Mouse (Mus musculus): ENCODE results near the gene Tmc2.

The Tmc2 gene

DNA sequence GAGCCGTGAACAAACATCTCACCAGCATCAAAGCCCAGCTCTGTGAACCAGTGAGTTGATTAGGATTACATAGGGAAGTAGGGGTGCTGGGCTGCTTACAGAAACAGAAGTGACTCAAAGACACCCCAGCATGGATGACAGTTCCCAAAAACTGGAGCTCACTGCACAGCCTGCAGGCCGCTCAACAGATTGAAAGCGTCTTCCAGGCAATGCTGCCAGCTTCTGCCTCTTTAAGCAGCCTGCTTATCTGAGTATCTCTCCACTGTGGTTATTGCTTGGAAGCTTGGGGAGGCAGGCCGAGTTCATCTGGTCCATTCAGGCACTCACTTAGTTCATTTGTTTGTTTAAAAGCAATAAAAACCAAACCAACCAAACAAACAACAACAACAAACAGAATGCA is 61.8 kb downstream of the Tmc2 start:
- no peak for DNase-seq

DNA sequence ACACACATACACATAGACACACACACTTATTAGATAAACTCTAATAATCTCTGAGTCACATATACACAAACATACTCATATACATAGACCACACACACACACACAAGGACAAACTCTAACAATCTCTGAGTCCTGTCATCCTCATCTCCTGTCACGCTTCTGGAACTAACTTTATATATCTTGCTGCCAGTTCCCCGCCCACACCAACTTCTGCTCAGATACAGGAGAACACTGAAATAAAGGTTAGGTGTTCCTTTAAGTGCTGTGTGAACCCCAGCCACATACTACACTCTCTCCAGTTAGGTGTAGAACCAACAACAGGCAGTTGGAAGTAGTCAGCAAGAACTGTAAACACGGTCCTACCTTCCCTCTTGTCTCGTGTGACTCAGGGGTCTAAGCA is 65.8 kb downstream of the Tmc2 start:
- DNase-seq = no peak

DNA sequence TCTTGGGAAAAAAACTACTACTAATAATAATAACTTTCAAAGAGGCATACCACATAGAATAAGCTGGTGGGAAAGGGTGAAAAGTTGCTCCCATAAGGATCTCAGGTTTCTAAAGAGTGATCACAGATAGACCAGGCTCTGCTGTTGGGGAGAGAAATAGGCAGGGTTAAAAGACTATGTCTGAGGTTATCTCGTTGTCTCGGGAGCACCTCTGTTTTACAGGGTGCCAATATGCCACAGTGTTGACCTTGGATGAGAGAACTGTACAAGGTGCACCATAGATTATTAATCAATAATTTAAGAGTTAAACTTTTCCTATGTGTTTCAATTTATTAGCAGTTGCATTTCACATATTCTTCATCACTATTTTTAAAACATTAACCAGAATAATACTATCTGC is 66.9 kb downstream of the Tmc2 start:
- no peak for DNase-seq

DNA sequence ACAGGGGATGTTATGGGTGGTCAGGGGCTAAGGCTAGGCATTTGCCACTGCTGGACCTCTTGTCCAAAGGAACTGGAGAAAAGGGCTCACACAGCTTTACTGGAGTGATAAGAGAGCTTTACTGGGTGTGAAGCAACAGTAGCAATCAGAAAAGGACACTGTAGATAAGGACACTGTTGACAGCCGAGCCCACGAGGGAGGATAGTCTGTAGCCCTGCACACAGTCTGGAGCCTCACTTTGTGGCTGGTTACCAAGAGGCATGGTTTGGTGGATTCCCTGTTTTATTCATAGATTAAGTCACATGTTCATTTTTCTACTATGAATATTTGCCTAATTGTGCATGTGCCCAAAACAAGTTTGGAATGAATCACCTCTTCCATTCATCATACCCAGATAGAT is 67.4 kb downstream of the Tmc2 start:
- DNase-seq = no peak

DNA sequence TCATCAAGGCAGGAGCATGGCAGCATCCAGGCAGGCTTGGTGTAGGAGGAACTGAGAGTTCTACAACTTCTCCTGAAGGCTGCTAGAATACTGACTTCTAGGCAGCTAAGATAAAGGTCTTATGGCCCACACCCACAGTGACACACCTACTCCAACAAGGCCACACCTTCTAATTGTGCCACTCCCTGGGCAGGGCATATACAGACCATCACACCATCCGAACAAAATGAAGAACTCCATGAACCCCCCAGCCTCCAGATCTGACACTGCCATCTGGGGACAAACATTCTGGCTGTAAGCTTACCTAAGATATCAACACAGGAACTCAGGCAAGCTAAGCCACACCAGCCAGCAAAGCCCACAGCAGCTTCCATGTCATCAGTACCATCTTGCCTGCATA is 70.5 kb downstream of the Tmc2 start:
- no peak for DNase-seq

DNA sequence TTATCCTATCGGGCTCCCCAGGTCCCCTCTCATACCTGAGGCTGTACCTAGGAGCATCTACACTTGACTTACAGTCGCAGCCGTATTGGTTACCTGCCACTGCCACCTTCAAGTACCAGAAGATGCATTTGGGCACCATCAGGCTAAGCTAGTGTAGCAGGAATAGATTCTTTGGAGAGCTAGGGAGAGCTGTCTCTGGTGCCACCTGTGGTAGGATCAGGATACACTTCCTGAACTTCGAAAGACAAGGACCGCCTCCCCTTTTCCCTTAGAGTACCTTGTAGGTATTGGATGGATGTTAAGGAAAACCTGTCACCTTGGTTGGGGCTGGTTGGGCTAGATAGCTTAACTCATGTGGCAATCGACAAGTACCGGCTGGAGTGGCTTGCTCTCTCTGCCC is 73.1 kb downstream of the Tmc2 start:
- no peak for DNase-seq

DNA sequence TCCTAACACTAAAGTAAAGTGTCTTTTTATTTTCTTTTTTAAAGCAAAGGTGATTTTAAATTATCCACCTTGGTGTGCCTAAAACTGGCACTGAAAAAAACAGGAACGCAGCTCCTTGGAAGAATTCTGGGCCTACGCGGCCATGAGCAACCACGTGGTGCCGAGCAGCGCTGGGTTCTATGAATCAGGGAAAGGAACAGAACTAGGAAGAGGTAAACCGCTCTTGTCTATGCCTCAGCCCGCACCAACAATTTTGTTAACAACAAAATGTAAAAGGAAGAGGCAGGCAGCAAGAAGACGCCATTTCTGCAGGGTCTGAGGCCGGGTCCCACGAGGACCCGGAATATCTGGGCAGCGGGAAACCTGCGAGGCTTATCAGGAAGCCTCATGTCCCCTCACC is 78.7 kb downstream of the Tmc2 start:
- DNase-seq = no peak

DNA sequence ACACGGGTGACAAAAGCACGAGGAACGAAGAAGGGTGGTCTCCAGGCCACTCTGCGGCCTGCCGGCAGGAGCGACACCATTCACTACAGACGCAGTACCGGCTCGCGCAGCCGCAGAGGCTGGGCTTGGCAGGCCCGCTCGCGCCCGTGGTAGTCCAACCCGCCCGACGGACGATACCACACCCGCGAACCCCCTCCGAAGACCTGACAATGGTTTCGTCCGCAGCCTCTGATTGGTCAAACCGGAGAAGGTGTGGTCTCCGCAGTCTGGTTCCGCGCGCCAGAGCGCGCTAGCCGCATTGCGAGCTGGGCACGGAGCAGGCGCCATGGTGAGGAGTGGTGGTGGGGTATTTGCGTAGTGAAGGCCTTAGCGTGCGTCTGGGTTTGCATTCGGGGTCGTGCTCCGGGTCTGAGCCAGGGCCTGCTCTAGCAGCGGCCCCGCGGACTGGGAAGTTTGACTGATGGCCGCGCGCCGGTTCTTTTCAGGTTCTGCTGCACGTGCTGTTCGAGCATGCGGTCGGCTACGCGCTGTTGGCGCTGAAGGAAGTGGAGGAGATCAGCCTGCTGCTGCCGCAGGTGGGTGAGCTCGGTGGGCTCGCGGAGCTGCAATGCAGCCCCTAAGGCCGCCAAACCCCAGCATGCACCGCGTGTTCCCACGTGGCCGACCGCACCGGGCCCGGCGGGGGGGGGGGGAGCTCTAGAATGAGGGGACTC is 79.3 kb downstream of the Tmc2 start, which contains the start of gene Nop56:
Gene Nop56, plus strand, starts transcription at position 282 of the 713 bp plus-strand sequence.
- DNase-seq = peak; percentile 99

DNA sequence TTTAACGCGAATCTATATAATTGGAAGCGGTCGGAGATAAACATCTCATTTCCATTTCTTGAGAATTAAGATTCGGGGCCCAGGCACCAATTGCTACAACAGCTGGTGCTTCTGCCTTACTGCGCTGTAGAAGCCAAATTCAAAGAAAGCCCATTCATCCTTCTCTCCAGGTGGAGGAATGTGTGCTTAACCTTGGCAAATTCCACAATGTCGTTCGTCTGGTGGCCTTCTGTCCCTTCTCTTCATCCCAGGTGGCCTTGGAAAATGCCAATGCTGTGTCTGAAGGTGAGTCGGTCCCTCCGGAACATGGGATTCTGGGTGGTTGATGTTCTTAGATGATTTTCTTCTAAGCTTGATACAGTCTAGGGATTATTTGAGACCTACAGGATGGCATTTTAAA is 79.9 kb downstream of the Tmc2 start:
- DNase-seq = no peak

DNA sequence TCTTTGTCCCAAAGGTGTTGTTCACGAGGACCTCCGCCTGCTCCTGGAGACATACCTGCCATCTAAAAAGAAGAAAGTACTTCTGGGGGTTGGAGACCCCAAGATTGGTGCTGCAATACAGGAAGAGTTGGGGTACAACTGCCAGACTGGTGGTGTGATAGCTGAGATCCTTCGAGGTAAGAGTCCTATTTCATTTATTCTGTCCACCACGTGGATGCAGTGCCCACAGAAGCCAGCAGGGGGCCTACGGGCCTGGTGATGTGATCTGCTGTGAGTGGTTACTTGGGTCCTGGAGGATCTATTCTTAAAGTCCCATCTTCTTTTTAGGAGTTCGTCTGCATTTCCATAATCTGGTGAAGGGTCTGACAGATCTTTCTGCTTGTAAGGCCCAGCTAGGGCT is 80.7 kb downstream of the Tmc2 start:
- peak; percentile 49 for DNase-seq

DNA sequence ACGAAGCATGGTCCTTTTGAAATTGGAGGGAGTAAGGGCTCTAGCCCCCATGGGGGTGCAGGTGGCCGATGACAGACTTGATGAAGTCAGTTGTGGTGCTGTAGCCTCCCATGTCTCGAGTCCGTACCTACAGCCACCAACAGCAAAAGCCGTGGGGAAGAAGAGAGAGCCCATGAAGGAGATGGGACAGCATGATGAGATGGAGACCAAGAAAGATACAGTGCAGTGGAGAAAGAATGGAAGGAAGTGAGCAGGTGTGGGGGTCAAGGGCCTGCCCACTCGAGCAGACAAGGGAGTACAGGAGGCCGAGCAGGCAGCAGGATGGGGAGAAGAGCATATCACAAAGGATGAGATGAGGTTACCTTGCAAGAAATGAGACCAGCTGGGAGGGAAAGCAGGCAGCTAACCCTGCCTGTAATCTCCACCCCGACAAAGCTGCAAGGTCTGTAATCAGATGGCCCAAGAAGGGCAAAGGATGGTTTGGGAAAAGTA is 84.7 kb downstream of the Tmc2 start:
- DNase-seq = no peak

DNA sequence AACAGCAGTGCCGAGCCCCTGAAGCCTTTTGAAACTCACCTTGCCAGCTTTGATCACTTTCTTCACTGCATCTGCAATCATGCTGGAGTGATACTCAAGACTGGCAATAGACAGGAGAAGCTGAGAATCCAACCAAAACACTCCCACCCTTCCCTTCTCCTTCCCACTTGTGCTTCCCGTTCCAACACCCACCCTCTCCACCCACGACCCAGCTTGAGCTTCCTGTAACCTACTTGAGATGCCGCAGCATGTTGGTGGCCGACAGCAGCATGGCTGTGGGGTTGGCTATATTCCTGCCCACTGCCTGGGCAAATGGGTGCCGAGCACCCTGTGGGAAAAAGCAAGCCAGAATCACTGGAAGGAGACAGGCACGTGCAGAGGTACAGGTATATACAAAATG is 85.2 kb downstream of the Tmc2 start:
- DNase-seq = no peak

DNA sequence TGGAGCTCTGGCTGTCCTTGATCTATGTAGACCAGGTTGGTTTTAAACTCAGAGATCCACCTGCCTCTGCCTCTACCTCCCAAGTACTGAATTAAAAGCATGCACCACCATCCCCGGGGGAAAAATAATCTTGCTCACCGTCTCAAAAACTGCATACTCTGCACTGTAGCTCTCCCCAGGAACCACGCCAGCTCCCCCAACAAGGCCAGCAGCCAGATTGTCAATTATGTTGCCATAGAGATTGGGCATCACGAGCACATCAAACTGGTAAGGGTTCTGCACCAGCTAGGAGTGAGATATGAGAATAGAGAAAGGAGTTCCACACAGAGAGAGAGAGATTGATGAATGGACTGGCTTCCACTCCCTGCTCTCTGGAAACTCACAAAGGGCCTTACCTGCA is 85.8 kb downstream of the Tmc2 start:
- no peak for DNase-seq

DNA sequence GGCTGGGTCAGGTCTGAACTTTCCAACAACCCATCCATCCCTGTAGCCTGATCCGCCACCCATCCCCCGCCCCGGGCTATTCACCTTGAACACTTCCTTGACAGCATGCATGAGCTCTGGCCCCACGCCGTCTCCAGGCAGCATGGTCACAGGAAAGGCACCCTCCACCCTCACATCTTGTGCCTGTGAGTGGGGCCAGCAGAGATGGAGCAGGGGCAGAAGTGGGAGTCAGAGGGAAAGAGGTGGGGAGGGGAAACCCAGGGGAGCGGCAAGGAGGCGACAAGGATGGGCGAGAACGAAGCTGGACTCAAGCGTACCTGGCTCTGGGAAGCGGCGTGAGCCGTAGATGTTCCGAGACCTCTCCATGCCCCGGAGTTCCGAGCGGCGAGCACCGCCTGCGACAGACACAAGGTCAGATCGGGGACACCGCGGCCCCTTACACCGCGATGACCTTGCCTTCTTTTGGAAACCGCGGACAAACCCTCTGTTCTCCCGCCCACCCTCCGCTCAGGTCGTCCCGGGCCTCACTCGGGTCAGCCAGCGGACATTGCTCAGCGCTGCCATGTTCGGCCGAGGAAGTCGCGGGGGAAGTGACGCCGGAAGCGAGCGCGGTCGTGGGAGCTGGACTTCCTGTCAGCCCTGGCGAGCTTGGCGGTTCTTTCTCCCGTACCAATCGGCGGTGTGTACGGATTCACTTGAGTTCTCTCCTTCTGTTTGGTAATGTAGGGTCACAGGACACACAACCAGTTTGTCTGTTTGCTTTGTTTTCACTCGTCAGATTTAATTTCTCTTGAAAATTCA is 89.1 kb downstream of the Tmc2 start, which contains the start of gene Idh3b:
Gene Idh3b, minus strand, starts transcription at position 694 of the 801 bp plus-strand sequence.
- peak; percentile 93 for DNase-seq

DNA sequence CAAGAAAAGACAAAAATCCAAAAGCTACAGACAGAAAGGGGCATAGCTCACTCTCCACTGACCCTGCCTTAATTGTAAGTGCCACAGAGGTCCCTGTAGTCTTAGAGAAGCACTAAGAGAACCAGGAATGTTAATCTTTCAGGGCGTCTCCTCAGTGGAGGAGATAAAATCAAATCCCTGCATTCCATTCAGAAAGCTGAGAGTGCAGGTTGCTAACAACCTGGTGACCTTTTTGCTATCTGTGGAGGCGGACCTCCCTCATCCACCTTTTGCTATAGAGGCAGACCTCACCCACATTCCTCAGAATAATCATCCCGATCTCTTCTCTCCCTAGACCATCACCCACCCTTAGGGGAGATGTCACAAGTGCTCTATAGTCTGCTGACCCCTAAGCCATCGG is 94.1 kb downstream of the Tmc2 start:
- no peak for DNase-seq

DNA sequence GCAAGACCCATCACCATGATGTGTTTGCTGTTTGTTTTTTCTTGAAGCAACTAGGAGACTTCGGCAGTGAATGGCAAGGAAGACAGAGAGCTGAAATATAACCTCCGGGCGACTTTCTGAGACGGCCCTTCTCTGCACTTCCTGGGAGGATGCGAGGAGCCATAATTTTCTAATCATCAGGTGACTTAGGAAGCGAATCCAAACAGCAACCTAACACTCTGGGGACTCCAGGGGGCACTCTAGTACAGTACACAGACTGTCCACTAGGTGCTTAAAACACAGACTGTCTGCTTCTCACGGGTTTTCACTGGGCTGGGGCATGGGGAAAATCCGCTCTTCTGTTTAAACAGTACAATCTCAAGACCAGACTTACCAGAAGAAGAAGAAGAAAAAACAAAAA is 96.4 kb downstream of the Tmc2 start:
- peak; percentile 80 for DNase-seq

DNA sequence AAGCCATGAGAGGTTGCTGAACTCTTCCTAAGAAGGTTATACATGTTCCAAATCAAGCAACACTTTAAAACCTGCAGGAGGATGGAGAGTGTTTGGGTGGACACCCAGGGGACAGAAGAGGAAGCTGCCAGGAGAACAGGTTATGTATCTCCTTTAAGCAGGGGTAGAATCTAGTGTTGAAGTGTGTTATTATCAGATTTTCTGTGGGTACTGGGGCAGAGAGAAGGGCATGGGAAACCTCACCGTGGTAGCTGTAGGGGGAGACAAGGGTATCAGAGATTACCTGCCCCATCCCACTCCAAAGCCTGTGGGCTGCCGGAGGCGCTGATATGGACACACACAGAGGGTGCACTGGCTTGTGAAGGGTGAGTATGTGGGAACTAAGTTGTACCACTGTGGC is 98.0 kb downstream of the Tmc2 start:
- DNase-seq = no peak

DNA sequence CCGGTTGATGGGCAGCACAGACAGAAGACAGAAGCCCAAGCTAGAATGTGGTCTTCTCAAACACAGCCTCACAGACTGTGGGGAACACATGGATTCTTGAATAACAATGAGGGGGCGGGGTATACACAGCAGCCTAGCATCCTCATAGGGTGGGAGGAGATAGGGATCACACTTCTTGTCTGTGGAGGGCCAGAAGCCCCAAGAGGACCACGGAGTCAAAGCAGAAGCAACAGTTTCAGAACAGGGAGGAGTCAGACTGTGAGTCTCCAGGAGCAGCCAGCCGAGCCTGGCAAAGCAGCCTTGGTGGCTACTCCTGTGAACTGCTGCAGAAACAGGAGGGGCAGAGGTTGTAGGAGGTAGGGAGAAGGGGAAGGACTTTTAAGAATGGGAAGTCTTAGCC is 98.5 kb downstream of the Tmc2 start:
- peak; percentile 15 for DNase-seq

DNA sequence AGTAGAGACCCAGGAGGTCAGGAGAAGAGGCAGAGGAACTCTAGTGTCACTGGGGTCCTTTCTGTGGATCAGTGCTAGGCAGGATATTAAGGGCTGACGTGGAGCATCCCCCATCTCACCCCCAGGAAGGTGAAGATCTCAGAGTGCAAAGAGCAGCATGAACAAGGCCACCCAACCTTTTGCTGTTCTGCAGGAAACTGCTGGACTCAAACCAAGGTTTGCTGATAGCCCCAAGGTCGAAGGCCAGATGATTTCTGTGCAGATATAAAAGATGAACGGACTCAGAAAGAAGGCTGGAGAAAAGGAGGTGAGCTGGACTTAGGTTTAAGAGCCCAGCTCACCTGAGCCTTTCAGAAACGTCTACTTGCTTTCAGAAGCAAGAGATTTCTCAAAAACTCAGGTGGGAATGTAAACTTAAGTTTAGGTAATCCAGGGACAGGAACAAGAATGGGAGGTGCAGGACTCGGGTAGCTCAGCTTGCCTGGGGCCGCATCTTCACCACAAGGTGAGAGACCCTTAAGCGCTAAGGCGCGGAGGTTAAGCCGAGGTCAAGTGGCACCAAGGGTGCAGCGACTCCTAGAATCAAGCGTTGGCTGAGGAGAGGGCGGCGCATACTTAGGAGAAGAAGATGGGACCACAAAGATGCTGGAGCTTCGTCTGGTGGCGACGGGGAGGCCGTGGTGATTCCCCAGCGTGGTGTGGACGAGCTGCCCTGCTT is 99.4 kb downstream of the Tmc2 start:
- DNase-seq = no peak

DNA sequence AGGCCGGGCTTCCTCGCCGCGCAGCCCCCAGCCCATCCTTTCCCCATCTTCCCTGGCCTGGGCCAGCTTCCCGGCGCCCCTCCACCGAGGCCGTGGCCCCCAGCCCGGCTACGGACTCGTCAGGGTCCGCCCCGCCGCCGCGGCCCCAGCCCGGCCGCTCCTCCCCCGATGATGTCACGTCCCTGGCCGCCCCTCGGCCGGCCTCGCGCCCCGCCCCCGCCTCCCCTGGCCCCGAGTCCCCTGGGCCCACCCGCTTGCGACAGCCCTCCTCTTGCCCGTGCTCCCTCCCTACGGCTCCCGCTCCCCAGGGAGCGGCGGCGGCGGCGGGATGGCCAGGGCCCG is 99.9 kb downstream of the Tmc2 start, which contains the start of gene Ebf4:
Gene Ebf4, plus strand, starts transcription at position 234 of the 342 bp plus-strand sequence.
- peak; percentile 75 for DNase-seq

DNA sequence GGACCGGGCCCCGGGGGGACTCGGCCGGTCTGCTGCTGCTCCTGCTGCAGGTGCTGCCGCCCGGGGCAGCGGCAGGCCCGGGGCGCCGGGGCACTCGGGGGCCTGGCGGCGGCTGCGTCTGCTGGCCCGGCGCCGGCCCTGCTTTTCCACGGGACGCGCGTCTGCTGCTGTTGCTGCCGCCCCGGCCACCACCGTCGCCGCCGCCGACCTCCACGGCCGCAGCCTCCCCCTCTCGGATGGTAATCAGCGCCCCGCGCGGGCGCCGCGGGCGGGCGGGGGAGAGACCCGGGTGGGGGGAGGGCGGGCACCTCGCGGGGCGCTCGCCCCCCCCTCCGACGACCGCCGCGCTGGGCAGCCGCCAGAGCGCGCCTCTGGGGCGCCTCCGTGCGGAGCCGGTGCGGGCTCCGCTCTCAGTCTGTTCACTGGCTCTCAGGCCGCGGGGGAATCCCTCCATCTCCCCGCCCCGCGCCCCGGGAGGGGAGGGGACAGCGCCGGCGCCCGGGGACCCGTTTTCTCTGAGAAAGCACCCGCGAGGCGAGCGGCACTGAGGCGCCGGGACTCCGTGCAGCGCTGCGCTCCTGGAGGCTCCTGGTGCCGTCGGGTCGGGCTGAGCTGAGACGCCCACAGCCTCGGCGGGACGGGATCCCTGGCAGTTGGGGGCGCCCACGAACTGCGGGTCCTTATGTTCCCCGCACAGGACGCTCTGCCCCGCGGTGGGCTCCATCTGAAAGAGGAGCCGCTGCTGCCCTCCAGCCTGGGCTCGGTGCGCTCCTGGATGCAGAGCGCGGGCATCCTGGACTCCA is 100.5 kb downstream of the Tmc2 start:
- peak; percentile 65 for DNase-seq

DNA sequence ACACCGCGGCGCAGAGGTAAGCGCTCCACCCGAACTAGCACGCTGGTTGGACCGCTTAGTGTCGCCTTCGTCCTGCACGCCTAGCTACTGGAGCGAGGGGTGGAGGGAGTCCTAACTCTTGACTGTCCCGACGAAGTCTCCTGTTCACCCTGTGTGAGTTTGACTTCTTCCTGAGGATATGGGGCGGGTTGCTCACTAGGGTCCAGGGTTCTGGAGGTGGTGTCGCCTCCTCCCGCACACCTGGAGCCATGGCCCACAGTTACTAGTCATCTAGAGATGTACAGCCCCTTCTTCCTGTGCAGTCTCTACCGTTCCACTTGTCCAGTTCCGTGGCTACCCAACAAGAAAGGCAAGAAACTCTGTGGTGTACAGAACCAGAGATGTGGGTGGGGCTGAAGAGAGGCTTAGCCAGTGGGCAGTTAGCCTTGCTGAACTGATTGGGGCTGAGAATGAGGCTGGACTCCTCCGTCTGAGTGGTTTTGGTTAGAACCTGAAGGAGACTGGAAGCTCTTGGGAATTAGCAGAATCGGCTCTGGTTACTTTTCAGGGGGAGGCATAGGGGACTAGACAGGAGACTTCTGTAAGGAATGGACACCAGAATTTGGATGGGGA is 101.2 kb downstream of the Tmc2 start:
- no peak for DNase-seq
